Mouse (Mus musculus) gastrocnemius, postnatal 4 days (tissue): ENCODE results near the gene Galntl6. TPM values are rescaled to one million over a fixed set of nuclear protein-coding genes. Genes with fewer than 3 reads are reported as not detected.
"Not testable (repeated sequence)": the region's sequence is repeated elsewhere in the genome, so short reads cannot be mapped to it uniquely, and the experiment has no call there.

Source experiments
- DNase-seq, 2 experiments: peaks; one replicate each; pipeline ENCODE4 v3.0.0; 2021 to 2022; ENCODE audit warnings: low spot score in 2 of 2, mixed read lengths in 2 of 2
- total RNA-seq, 2 experiments: library from RNA; stranded (reverse); gene quantifications; 2 replicates each; pipeline ENCODE4 v1.2.3; 2021

Galntl6 gene
- total RNA-seq, 2 experiments from 2014 or later: 0.20 to 0.47 TPM

DNA sequence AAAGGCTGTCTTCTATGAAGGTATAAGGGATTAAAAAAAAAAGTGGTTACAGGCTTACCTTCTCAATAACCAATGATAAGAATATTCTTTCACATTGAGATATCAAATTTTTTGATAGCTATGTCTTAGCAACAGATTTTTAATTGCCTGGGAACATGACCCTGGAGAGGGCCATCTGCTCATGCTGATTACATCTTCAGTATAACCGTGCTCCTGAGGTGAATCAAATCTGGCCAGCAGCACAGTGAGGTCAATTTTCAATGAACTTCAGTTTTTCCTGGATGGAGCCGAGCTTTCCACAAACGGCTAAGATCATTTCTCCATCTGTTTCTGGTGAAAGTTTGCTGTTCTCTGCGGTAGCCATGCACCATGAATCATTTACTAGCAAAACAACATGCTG is 306.0 kb downstream of the Galntl6 start:
- no peak for DNase-seq

DNA sequence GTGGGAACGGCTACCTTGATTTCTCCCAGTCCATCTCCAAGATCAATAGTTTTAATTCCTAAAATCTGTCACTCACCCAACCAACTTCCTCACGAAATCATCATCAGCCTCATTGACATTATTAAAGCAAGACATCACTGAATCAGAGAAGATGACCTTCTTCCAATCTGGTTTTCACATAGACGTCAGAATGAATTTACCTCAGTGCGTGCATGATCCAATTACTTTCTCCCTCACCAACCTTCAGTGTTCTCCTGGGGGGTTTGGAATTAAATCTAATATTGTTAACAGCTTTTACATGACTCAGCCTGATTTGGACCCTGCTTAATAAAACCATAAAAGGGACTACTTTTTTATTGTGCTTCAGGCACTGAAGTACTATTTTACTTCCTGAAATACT is 307.7 kb downstream of the Galntl6 start:
- no peak for DNase-seq

DNA sequence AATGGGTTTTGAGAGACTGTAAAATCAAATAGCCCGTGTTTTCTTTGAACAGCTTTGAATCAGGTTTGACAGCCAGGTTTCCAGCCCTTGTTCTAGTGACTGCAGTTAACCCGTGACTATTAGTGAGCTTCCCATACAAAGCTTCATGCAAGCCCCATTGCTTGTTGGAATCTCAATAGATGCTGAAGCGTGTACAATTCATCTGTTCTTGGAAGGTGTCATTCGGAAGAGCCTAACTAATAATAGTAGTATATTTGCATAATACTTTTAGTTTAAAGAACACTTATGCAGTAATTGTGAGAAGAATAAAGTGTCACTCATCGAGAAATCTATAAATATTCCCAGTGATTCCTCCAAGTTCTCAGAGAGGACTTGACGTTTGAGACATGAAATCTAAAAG is 314.6 kb downstream of the Galntl6 start:
- no peak for DNase-seq

DNA sequence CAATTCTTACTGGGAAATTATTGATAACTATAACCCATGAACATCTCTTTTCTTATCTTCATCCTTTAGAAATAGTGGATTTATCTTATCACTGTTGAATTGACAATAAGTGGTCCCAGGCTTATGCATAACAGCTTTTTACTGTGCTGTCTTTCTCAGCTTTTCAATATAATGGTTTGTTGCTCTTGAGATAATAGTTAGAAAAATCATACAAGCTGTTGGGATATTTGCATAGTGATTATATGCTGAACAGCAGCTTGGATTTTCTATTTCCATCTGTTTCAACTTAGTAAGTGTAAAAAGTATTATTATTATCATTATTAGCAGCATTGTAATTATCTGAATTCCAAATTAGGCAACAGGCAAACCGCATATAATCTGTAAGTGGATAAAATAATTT is 337.1 kb downstream of the Galntl6 start:
- no peak for DNase-seq

- DNase-seq: no peak
Observed at GRCm38 (mm10) chr8:58568086-58568485, 344.4 kb downstream of the Galntl6 start.

GRCm38 (mm10) chr8:58566115-58566514 is 346.3 kb downstream of the Galntl6 start:
- DNase-seq: no peak

DNA sequence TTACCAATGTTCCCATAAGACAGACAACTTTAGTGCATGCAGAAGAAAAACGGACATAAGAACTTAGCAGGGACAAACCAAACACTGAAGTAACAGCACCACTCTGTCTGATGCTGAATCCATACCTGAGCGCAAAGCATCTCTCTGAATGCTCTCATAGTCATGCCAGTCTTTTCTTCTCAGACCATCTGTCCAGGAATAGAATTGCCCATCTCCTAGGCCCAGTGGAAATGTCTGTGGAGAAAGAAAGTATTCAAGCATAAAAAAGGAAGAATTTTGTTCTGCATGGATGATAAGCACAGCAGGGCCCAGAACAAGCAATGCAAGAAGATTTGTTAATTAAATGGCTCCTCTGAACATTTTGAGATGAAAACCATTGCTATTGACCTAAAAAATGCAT is 376.7 kb downstream of the Galntl6 start:
- no peak for DNase-seq

DNA sequence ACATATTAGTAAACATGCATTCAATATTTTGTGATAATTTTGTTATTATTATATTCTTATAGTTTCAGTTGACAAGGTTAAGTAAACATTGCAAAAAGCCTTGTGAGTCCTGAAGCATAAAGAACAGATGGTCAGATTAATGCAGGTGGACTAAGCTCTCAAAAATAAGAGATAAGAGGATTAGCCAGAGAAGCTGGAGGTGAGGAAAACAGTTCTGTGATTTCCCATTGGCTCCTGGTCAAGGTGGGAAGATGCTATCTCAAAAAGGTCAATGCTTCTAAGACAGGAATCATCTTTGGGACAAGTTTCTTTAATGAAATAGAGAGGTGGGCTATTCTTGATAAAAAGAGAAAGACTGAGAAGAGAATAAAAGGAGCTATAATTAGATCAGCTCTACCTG is 377.8 kb downstream of the Galntl6 start:
- no peak for DNase-seq

- no peak for DNase-seq
Observed at GRCm38 (mm10) chr8:58523443-58523842, 389.0 kb downstream of the Galntl6 start.

- no peak for DNase-seq
Observed at GRCm38 (mm10) chr8:58521932-58522331, 390.5 kb downstream of the Galntl6 start.

- no peak for DNase-seq
Observed at GRCm38 (mm10) chr8:58510516-58510915, 401.9 kb downstream of the Galntl6 start.

DNA sequence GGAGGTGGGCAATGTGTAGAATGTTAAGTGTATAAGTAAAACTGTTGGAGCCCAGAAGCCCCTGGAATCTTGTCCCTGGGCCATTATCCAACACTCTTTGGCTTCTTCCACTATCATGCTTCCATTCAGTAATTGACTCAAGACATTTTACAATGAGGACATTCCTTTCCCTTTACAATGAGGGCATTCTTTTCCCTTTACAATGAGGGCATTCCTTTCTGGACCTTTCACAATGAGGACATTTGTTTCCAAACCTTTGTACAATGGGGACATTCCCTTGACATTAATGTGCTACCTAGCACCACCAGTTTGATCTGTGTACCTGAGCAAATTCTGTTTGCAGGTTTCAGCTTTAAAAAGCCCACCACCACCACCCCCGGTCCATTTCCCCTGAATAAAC is 403.4 kb downstream of the Galntl6 start:
- no peak for DNase-seq

GRCm38 (mm10) chr8:58487099-58487498 is 425.3 kb downstream of the Galntl6 start:
- DNase-seq: no peak

DNA sequence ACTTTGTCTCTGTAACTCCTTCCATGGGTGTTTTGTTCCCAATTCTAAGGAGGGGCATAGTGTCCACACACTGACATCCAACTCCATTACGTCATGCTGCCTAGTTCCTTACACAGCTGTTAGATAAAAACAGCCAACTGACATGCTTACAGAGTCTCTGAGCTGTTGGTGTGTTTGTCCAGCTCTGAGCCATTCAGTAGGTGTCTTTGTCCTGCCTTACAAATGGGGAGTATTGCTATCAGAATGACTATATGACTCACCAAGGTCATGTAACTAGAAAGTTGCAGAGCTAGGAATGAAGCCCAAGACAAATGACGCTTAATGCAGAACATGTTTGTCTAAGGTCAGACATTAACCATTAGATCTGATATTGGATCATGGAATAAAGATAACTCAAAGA is 449.1 kb downstream of the Galntl6 start:
- not testable (repeated sequence) for DNase-seq

GRCm38 (mm10) chr8:58442696-58443095 is 469.7 kb downstream of the Galntl6 start:
- no peak for DNase-seq

GRCm38 (mm10) chr8:58418481-58418880 is 494.0 kb downstream of the Galntl6 start:
- DNase-seq: no peak

DNA sequence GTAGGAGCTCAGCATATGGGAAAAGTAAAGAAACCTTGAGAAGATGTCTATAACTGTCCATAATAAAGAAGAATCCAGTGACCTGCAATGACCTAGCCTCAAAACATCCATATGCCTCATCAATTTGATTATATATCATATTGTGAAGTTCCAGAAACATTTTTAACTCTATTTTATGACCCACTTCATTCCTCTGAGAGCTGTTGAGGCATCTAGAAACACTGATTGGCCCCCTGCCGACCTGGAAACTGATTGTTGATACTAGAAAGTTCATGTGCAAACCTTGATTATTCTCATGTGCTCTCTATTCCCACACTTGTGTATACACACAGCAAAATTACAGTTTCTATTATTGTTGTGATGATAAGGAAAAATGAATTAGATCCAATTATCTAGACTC is 494.9 kb downstream of the Galntl6 start:
- DNase-seq: peak in 1 of 2 experiments; percentile 58

- no peak for DNase-seq
Observed at GRCm38 (mm10) chr8:58396500-58396899, 515.9 kb downstream of the Galntl6 start.

GRCm38 (mm10) chr8:58395879-58396278 is 516.6 kb downstream of the Galntl6 start:
- DNase-seq: no peak

DNA sequence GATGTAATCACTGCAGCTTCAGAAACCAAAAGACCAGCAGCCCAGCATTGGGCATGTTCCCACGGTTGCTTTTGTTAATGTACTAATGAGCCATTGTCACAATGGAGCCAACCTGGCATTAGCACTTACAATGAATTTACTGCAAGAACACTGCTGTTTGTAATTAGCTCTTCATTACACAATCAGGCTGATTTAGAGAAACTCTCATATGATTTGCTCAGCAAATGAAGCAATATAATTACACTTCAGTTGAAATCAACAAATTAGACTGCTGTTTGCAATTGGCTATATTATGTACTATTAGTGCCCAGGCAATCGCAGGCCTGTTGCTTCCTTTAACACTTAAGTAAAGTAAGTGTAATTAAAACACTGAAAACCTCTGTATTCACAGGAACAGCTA is 540.1 kb downstream of the Galntl6 start:
- no peak for DNase-seq

DNA sequence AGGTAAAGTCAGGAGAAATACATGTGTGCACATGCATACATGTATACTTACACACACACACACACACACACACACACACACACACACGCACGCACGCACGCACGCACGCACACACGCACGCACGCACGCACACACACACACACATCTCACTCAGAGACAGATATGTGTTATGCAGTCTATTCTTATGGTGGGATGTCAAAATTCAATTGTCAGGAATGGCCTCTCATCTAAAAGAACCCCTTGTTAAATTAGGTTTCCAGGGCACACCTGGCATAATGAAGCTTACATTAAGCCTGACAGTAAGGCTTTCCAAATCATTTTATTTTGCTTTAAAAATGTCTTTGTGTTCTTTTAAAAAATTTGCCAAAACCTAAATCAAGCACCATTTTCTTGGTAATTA is 540.5 kb downstream of the Galntl6 start:
- no peak for DNase-seq

DNA sequence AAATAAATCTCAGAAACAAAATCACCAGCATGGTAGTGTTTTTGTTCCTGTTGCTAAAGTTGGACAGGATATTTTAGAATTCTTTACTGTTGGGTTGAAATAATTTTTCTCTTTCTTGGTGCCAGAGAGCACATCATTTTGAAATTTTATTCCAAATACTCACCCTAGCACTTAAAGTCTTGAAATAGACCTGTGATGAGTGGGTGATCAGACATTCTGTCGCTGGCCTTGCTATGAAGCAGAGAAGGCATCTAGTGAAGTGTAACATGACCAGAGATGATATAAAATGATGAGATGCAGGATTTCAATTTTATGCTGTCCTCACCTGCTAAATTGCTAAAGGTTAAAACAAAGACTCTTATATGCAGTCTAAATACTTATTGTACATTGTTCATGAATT is 581.3 kb downstream of the Galntl6 start:
- DNase-seq: no peak

DNA sequence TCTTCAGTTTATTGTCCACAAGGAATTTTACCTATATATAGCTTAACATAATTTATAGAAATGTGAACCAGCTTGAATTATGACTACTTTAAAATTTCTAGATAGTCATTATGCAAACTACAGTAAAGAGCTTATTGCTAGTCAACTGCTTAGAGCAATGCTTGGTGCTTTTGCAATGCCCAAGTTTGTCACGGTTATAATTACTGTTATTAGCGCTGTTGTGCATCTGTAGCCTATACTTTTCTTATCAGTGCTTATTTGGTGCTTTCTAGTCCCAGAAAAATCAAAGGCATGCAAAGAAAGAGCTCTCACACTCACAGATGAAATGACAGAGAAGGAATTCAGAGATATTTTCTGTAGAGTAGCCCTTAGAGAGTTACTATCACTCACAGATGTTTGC is 599.0 kb downstream of the Galntl6 start:
- no peak for DNase-seq

DNA sequence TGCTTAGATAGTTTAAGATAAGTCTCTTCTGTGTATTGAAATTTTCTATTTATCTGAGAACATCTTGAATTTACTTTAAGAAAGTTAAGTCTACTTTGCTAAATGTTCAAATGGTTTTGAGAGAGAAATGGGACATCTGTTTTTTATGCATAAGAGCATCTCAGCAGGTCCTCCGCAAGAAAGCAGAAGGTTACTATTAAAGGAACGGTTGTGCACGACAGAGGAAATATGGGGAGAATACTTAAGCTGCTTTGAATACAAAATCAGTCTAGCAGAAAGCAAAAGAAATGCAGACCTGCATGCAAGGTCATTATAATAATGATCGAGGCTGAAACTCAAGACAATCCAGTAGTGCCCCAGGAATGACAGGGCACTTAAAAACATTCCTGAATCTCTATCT is 621.0 kb downstream of the Galntl6 start:
- DNase-seq: no peak
